Mouse (Mus musculus) telencephalon, adult 2 months (tissue): ENCODE results near the gene Reep3.
A peak's percentile ranks its signal among the peaks of the same experiment; 100 is the strongest.

ENCODE experiments used
- DNase-seq: peaks from one replicate; pipeline ENCODE4 v3.0.0-alpha.2; 2011; ENCODE audit warnings: low read depth, low spot score

Gene Reep3

GRCm38 (mm10) chr10:67053475-67053874, 43.3 kb downstream of the Reep3 start:
- no peak for DNase-seq

GRCm38 (mm10) chr10:67052429-67052828, 44.3 kb downstream of the Reep3 start:
- no peak for DNase-seq

- DNase-seq: no peak
Measured at GRCm38 (mm10) chr10:67051466-67051865, 45.3 kb downstream of the Reep3 start.

- no peak for DNase-seq
Measured at GRCm38 (mm10) chr10:67050766-67051165, 46.0 kb downstream of the Reep3 start.

GRCm38 (mm10) chr10:67049621-67050020, 47.1 kb downstream of the Reep3 start:
- no peak for DNase-seq

- no peak for DNase-seq
Measured at GRCm38 (mm10) chr10:67048871-67049615, 47.7 kb downstream of the Reep3 start.

GRCm38 (mm10) chr10:67047712-67048645, 48.8 kb downstream of the Reep3 start:
- no peak for DNase-seq

- no peak for DNase-seq
Measured at GRCm38 (mm10) chr10:67045192-67045899, 51.4 kb downstream of the Reep3 start.

- no peak for DNase-seq
Measured at GRCm38 (mm10) chr10:67044346-67044745, 52.4 kb downstream of the Reep3 start.

- DNase-seq: no peak
Measured at GRCm38 (mm10) chr10:67043236-67043635, 53.5 kb downstream of the Reep3 start.

GRCm38 (mm10) chr10:67040410-67040809, 56.3 kb downstream of the Reep3 start:
- no peak for DNase-seq

- peak; percentile 90 for DNase-seq
Measured at GRCm38 (mm10) chr10:67039001-67039400, 57.7 kb downstream of the Reep3 start.

- DNase-seq: no peak
Measured at GRCm38 (mm10) chr10:67036542-67036941, 60.2 kb downstream of the Reep3 start.

- DNase-seq: no peak
Measured at GRCm38 (mm10) chr10:67036141-67036540, 60.6 kb downstream of the Reep3 start.

GRCm38 (mm10) chr10:67031186-67031585, 65.6 kb downstream of the Reep3 start:
- DNase-seq: no peak

- DNase-seq: no peak
Measured at GRCm38 (mm10) chr10:67029297-67029696, 67.4 kb downstream of the Reep3 start.

- no peak for DNase-seq
Measured at GRCm38 (mm10) chr10:67026375-67026774, 70.4 kb downstream of the Reep3 start.

- DNase-seq: no peak
Measured at GRCm38 (mm10) chr10:67025573-67026236, 71.0 kb downstream of the Reep3 start.

GRCm38 (mm10) chr10:67024391-67024790, 72.4 kb downstream of the Reep3 start:
- no peak for DNase-seq

- peak; percentile 76 for DNase-seq
Measured at GRCm38 (mm10) chr10:67023092-67023491, 73.7 kb downstream of the Reep3 start.

GRCm38 (mm10) chr10:67021494-67021893, 75.3 kb downstream of the Reep3 start:
- DNase-seq: no peak
